Mouse (Mus musculus): ENCODE results near the gene Myo16. TPM values are rescaled to one million over a fixed set of nuclear protein-coding genes. Genes with fewer than 3 reads are reported as not detected.

Myo16 gene
- polyA plus RNA-seq, 1 experiment: not detected

- H3K4me1 ChIP-seq (ENCODE audit: control insufficient read depth, insufficient read depth, insufficient read length, low read length): no peaks in the 10 kb centered on the region
- no peak overlapping the region for H3K27ac ChIP-seq (replicated peaks; ENCODE audit: low read depth, low read length)
- no peak overlapping the region for H3K4me3 ChIP-seq (ENCODE audit: insufficient read depth, low read depth, low read length)
Observed at GRCm38 (mm10) chr8:10171321-10171720, 17.6 kb downstream of the Myo16 start.

GRCm38 (mm10) chr8:10172278-10172677, 18.6 kb downstream of the Myo16 start:
- no peaks in the 10 kb centered on the region for H3K4me1 ChIP-seq (ENCODE audit: control insufficient read depth, insufficient read depth, insufficient read length, low read length)
- no peak overlapping the region for H3K4me3 ChIP-seq (ENCODE audit: insufficient read depth, low read depth, low read length)
- no peak overlapping the region for H3K27ac ChIP-seq (replicated peaks; ENCODE audit: low read depth, low read length)

- Histone ChIP-seq H3K4me1 (ENCODE audit: control insufficient read depth, insufficient read depth, insufficient read length, low read length) (no peaks in the 10 kb centered on the region), H3K4me3 (ENCODE audit: insufficient read depth, low read depth, low read length) (no peak overlapping the region), H3K27ac (replicated peaks; ENCODE audit: low read depth, low read length) (no peak overlapping the region)
Observed at GRCm38 (mm10) chr8:10173033-10173747, 19.5 kb downstream of the Myo16 start.

GRCm38 (mm10) chr8:10174201-10174840, 20.6 kb downstream of the Myo16 start:
- Histone ChIP-seq H3K4me3 (ENCODE audit: insufficient read depth, low read depth, low read length) (no peak overlapping the region), H3K4me1 (ENCODE audit: control insufficient read depth, insufficient read depth, insufficient read length, low read length) (no peaks in the 10 kb centered on the region)

GRCm38 (mm10) chr8:10174841-10175680, 21.4 kb downstream of the Myo16 start:
- no peak overlapping the region for H3K4me3 ChIP-seq (ENCODE audit: insufficient read depth, low read depth, low read length)
- no peaks in the 10 kb centered on the region for H3K4me1 ChIP-seq (ENCODE audit: control insufficient read depth, insufficient read depth, insufficient read length, low read length)
- H3K27ac ChIP-seq (replicated peaks; ENCODE audit: low read depth, low read length): no peak overlapping the region

More at GRCm38 (mm10) chr8:10174201-10174840, 20.6 kb downstream of the Myo16 start:
- no peak overlapping the region for H3K27ac ChIP-seq (replicated peaks; ENCODE audit: low read depth, low read length)

GRCm38 (mm10) chr8:10175976-10176375, 22.3 kb downstream of the Myo16 start:
- Histone ChIP-seq H3K4me3 (ENCODE audit: insufficient read depth, low read depth, low read length) (no peak overlapping the region), H3K27ac (replicated peaks; ENCODE audit: low read depth, low read length) (no peak overlapping the region), H3K4me1 (ENCODE audit: control insufficient read depth, insufficient read depth, insufficient read length, low read length) (no peaks in the 10 kb centered on the region)

- H3K27ac ChIP-seq (replicated peaks; ENCODE audit: low read depth, low read length): no peak overlapping the region
- H3K4me1 ChIP-seq (ENCODE audit: control insufficient read depth, insufficient read depth, insufficient read length, low read length): no peaks in the 10 kb centered on the region
- H3K4me3 ChIP-seq (ENCODE audit: insufficient read depth, low read depth, low read length): no peak overlapping the region
Observed at GRCm38 (mm10) chr8:10177131-10177530, 23.4 kb downstream of the Myo16 start.

- no peak overlapping the region for H3K27ac ChIP-seq (replicated peaks; ENCODE audit: low read depth, low read length)
Observed at GRCm38 (mm10) chr8:10178986-10179385, 25.3 kb downstream of the Myo16 start.

GRCm38 (mm10) chr8:10190607-10191006, 36.9 kb downstream of the Myo16 start:
- H3K27ac ChIP-seq (replicated peaks; ENCODE audit: low read depth, low read length): no peak overlapping the region
- no peak overlapping the region for H3K4me3 ChIP-seq (ENCODE audit: insufficient read depth, low read depth, low read length)
- H3K4me1 ChIP-seq (ENCODE audit: control insufficient read depth, insufficient read depth, insufficient read length, low read length): no peaks in the 10 kb centered on the region

More at GRCm38 (mm10) chr8:10178986-10179385, 25.3 kb downstream of the Myo16 start:
- no peaks in the 10 kb centered on the region for H3K4me1 ChIP-seq (ENCODE audit: control insufficient read depth, insufficient read depth, insufficient read length, low read length)
- no peak overlapping the region for H3K4me3 ChIP-seq (ENCODE audit: insufficient read depth, low read depth, low read length)

GRCm38 (mm10) chr8:10198164-10198563, 44.5 kb downstream of the Myo16 start:
- Histone ChIP-seq H3K27ac (replicated peaks; ENCODE audit: low read depth, low read length) (no peak overlapping the region), H3K4me3 (ENCODE audit: insufficient read depth, low read depth, low read length) (no peak overlapping the region), H3K4me1 (ENCODE audit: control insufficient read depth, insufficient read depth, insufficient read length, low read length) (no peaks in the 10 kb centered on the region)

- no peaks in the 10 kb centered on the region for H3K4me1 ChIP-seq (ENCODE audit: control insufficient read depth, insufficient read depth, insufficient read length, low read length)
- H3K4me3 ChIP-seq (ENCODE audit: insufficient read depth, low read depth, low read length): no peak overlapping the region
- no peak overlapping the region for H3K27ac ChIP-seq (replicated peaks; ENCODE audit: low read depth, low read length)
Observed at GRCm38 (mm10) chr8:10199301-10199700, 45.6 kb downstream of the Myo16 start.

- Histone ChIP-seq H3K4me3 (ENCODE audit: insufficient read depth, low read depth, low read length) (no peak overlapping the region), H3K4me1 (ENCODE audit: control insufficient read depth, insufficient read depth, insufficient read length, low read length) (no peaks in the 10 kb centered on the region), H3K27ac (replicated peaks; ENCODE audit: low read depth, low read length) (no peak overlapping the region)
Observed at GRCm38 (mm10) chr8:10200042-10200441, 46.3 kb downstream of the Myo16 start.

- Histone ChIP-seq H3K4me3 (ENCODE audit: insufficient read depth, low read depth, low read length) (no peak overlapping the region), H3K27ac (replicated peaks; ENCODE audit: low read depth, low read length) (no peak overlapping the region), H3K4me1 (ENCODE audit: control insufficient read depth, insufficient read depth, insufficient read length, low read length) (no peaks in the 10 kb centered on the region)
Observed at GRCm38 (mm10) chr8:10215023-10215422, 61.3 kb downstream of the Myo16 start.

- Histone ChIP-seq H3K4me3 (ENCODE audit: insufficient read depth, low read depth, low read length) (no peak overlapping the region), H3K27ac (replicated peaks; ENCODE audit: low read depth, low read length) (no peak overlapping the region), H3K4me1 (ENCODE audit: control insufficient read depth, insufficient read depth, insufficient read length, low read length) (no peaks in the 10 kb centered on the region)
Observed at GRCm38 (mm10) chr8:10219761-10220276, 66.1 kb downstream of the Myo16 start.

GRCm38 (mm10) chr8:10222770-10223169, 69.1 kb downstream of the Myo16 start:
- no peak overlapping the region for H3K4me3 ChIP-seq (ENCODE audit: insufficient read depth, low read depth, low read length)
- no peak overlapping the region for H3K27ac ChIP-seq (replicated peaks; ENCODE audit: low read depth, low read length)
- H3K4me1 ChIP-seq (ENCODE audit: control insufficient read depth, insufficient read depth, insufficient read length, low read length): no peaks in the 10 kb centered on the region
